Mouse (Mus musculus): ENCODE data around the gene Timm22. TPM values are rescaled to one million over a fixed set of nuclear protein-coding genes. Genes with fewer than 3 reads are reported as not detected.

Gene Timm22
- polyA plus RNA-seq, 1 experiment from 2014 or later = 119 TPM

GRCm38 (mm10) chr11:76397650-76398311 is 9.0 kb upstream of the Timm22 start:
- peak overlapping the region; percentile 87 for H3K4me3 ChIP-seq
- peak overlapping the region; percentile 91 for H3K27ac ChIP-seq
- no peaks in the 10 kb centered on the region for H3K9me3 ChIP-seq
- H3K27me3 ChIP-seq = no peaks in the 10 kb centered on the region
- H3K36me3 ChIP-seq = no peaks in the 10 kb centered on the region
- H3K4me1 ChIP-seq (replicated peaks) = peaks cover 31% of the 10 kb centered on the region
- H3K9ac ChIP-seq = peak overlapping the region; percentile 90
- under 1% methylated on average over 26 of the region's 26 CpGs for WGBS
- peak; percentile 32; the same call in 1 of the 2 replicates for ATAC-seq (ENCODE audit: low FRiP score)
- peak overlapping the region; percentile 93 for H3K4me2 ChIP-seq

DNA sequence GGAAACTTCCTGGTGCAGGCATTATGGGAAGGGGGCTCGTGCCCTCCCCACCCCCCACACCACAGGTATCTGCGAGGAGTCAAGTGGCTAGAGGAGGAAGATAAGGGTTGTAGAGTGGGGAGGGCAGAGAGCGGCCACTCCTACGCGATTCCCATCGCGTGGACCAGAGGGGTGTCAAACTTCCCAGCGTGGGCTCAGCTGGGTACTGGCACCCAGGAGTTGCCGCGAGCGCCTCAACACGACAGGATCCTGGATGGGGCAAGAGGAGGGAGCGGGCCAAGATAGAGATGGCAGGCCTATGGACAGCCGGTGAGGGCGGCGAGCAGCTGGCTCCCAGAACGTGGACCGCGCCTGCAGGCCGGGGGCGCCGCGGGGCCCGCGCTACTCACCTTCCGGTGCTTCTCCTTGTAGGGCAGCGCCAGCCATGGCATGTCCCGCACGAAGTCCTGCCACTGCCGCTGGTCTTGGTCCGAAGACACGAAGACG is 8.4 kb upstream of the Timm22 start:
- Histone ChIP-seq H3K9me3 (no peaks in the 10 kb centered on the region), H3K4me3 (peak overlapping the region; percentile 87), H3K4me1 (replicated peaks) (peaks cover 31% of the 10 kb centered on the region), H3K9ac (peak overlapping the region; percentile 90), H3K27me3 (no peaks in the 10 kb centered on the region; the same call in 1 of the 2 replicates), H3K36me3 (no peaks in the 10 kb centered on the region), H3K27ac (peak overlapping the region; percentile 91), H3K4me2 (peak overlapping the region; percentile 93)
- WGBS = under 1% methylated on average over 25 of the region's 33 CpGs
- ATAC-seq (ENCODE audit: low FRiP score) = peak; percentile 64

DNA sequence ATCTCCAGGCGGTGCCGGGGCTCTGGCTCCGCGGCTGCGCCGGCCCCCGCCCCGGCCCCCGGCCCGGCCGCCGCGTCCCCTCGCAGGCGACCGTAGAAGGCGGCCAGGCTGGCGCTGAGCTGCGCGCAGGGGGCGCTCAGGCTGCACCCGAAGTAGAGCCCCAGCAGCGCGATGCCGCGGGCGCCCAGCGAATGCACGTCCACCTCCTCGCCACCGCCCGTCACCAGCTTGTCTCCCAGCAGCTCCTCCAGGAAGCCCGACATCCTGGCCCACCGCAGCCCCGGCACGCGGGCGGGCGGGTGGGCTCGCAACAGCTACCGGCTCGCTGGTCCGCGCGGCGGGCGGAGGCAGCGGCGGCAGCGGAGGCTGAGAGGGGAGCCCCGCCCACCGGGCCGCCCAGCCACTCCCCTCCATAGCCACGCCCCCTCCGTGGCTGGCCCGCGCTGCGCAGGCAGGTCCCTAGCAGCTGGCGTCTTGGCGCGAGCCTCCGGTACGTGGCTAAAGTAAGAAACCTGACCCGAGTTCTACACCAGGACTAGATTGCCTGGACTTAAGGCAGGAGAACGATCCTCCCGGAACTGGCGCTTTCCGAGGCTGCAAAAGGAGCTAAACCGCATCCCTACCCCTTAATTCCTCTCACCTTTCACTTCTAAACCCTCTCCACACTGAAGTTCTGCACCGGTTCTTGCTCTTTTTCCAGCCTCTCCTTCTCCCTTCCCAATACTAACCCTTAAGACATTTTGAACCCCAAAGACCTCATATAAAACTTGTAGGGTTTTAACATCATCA is 7.8 kb upstream of the Timm22 start, which contains the start of gene Nxn:
TSS of gene Nxn (minus strand) at position 343 of the 789 bp plus-strand sequence.
- no peaks in the 10 kb centered on the region for H3K36me3 ChIP-seq
- under 1% methylated on average over 55 of the region's 70 CpGs for WGBS
- H3K27ac ChIP-seq = peak within 1 kb of the TSS; percentile 91
- H3K9ac ChIP-seq = peak within 1 kb of the TSS; percentile 90
- peak within 1 kb of the TSS; percentile 87 for H3K4me3 ChIP-seq
- H3K4me2 ChIP-seq = peak within 1 kb of the TSS; percentile 93
- ATAC-seq (ENCODE audit: low FRiP score) = peak; percentile 90
- H3K4me1 ChIP-seq (replicated peaks) = peaks cover 31% of the 10 kb centered on the region
- peaks cover 2% of the 10 kb centered on the region for H3K27me3 ChIP-seq
- no peaks in the 10 kb centered on the region for H3K9me3 ChIP-seq

DNA sequence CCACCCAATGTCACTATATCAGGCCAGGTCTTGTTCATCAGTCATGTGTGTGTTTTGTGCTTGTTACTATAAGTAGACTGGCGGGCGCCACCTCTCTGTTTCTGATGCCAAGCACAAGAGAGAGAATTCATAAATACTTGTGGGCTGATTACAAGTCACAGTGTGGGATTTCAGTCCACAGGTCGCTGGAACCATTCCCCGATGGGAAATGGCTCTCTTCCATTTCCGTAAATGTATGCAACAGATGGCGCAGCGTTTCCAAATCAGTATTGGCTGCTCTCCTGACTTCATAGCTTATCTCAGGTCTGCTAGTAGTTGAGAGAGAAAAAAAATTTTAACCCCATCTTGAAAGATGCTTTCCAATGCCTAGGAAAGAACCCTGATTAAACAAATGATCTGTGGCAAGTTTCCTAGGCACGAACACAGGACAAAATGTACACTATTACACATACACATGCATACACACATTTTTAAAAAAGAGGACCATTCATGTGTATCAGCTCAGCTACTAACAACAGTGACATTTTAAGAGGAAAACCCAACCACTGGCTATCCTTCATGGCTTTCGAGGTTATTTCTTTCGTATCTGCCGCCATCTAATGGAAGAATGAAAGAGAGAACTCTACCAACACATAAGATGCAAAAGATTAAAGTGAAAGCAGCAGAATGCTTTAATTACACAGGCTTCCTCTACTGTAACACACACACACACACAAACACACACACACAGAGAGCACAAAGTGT is 7.0 kb upstream of the Timm22 start:
- Histone ChIP-seq H3K27me3 (peaks cover 2% of the 10 kb centered on the region), H3K9ac (peak overlapping the region; percentile 90), H3K36me3 (no peaks in the 10 kb centered on the region), H3K4me2 (peak overlapping the region; percentile 93), H3K9me3 (no peaks in the 10 kb centered on the region), H3K4me3 (peak overlapping the region; percentile 87), H3K27ac (peak overlapping the region; percentile 91; the same call in 1 of the 2 replicates), H3K4me1 (replicated peaks) (peaks cover 29% of the 10 kb centered on the region)
- WGBS = 12% methylated on average over 11 of the region's 11 CpGs
- ATAC-seq (ENCODE audit: low FRiP score) = no peak

- Histone ChIP-seq H3K4me3 (no peak overlapping the region), H3K4me2 (no peak overlapping the region), H3K36me3 (no peaks in the 10 kb centered on the region), H3K9me3 (no peaks in the 10 kb centered on the region), H3K9ac (no peak overlapping the region), H3K4me1 (replicated peaks) (peaks cover 20% of the 10 kb centered on the region), H3K27me3 (peaks cover 2% of the 10 kb centered on the region), H3K27ac (no peak overlapping the region)
- no peak for ATAC-seq (ENCODE audit: low FRiP score)
- WGBS = 74% methylated on average over 10 of the region's 10 CpGs
Observed at GRCm38 (mm10) chr11:76401398-76401797, 5.4 kb upstream of the Timm22 start.

- no peak for ATAC-seq (ENCODE audit: low FRiP score)
- H3K27me3 ChIP-seq = peaks cover 2% of the 10 kb centered on the region
- H3K9ac ChIP-seq = no peak overlapping the region
- no peaks in the 10 kb centered on the region for H3K36me3 ChIP-seq
- H3K4me2 ChIP-seq = no peak overlapping the region
- H3K4me1 ChIP-seq (replicated peaks) = peaks cover 23% of the 10 kb centered on the region
- no peaks in the 10 kb centered on the region for H3K9me3 ChIP-seq
- H3K27ac ChIP-seq = no peak overlapping the region
- 73% methylated on average over 4 of the region's 4 CpGs for WGBS
- H3K4me3 ChIP-seq = no peak overlapping the region
Observed at GRCm38 (mm10) chr11:76405113-76405512, 1.6 kb upstream of the Timm22 start.

DNA sequence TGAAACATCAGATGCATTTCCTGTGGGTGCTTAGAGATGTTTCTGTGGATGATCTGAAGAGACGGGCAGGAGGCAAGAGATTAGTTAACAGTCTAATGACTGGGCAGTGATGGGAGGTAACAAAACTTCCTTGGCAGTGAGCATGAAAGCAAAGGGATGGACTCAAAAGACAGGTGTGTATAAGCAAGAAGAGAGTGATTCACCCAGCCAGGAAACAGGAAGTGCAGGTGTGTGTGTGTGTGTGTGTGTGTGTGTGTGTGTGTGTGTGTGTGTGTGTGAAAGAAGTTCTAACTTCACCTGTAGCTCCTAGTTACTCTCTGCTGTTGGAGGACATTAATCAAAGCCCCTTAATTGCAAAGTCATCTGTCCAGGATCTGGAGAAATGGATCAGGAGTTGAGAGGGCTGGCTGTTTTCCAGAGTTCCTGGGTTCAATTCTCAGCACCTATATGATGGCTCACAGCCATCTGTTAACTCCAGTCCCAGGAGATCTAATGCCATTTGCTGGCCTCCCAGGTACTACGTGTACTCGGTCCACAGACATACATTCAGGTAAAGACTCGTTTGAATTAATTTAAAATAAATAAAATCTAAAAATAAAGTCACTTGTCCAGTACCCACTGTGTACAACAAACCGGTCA is 1.0 kb upstream of the Timm22 start:
- H3K9me3 ChIP-seq = no peaks in the 10 kb centered on the region
- no peak overlapping the region for H3K9ac ChIP-seq
- WGBS = 92% methylated on average over 5 of the region's 5 CpGs
- H3K4me1 ChIP-seq (replicated peaks) = peaks cover 23% of the 10 kb centered on the region
- no peak overlapping the region for H3K27ac ChIP-seq
- no peak overlapping the region for H3K4me3 ChIP-seq
- no peaks in the 10 kb centered on the region for H3K36me3 ChIP-seq
- no peak overlapping the region for H3K4me2 ChIP-seq
- ATAC-seq (ENCODE audit: low FRiP score) = no peak
- H3K27me3 ChIP-seq = peaks cover 2% of the 10 kb centered on the region

DNA sequence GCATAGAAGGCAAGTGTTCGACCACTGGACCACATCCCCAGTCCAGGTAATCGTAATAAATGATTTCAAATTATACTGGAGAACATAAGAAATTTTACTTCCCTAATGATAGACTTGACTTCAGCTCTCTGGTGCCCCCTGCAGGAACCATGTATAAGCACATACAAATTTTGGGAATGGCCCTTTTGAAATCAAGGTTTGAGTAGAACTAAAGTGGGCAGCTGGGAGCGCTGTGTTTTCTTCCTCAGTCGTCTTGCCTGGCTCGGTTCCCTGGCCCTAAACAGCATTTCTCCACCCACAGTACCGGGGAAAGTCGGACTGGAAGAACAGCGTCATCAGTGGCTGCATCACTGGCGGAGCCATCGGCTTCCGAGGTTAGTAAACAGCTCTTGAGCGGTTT is 4.1 kb downstream of the Timm22 start:
- Histone ChIP-seq H3K27me3 (no peaks in the 10 kb centered on the region), H3K27ac (no peak overlapping the region), H3K9me3 (no peaks in the 10 kb centered on the region), H3K4me3 (no peak overlapping the region), H3K4me1 (replicated peaks) (peaks cover 23% of the 10 kb centered on the region), H3K4me2 (no peak overlapping the region), H3K9ac (no peak overlapping the region), H3K36me3 (peaks cover 40% of the 10 kb centered on the region)
- ATAC-seq (ENCODE audit: low FRiP score) = no peak
- WGBS = 74% methylated on average over 12 of the region's 12 CpGs

DNA sequence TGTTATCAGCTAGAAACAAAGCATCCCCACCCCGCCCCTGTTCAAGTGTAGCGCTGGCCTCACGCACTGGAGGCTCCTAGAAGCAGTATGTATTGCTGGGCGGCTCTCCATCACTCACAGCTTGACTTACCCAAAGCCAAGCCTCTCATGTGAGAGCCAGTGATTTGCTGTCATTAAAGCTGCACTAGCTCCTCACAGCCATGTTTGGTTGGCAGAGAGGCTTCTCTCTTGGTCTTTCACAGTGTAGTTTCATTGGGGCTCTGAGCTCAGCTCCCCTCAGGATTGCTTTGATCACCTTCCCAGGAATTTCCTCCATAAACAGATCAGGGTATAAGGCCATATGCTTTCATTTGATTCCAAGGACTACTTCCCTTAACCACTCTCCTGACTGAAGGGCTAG is 6.5 kb downstream of the Timm22 start:
- ATAC-seq (ENCODE audit: low FRiP score) = no peak
- peaks cover 15% of the 10 kb centered on the region for H3K4me1 ChIP-seq (replicated peaks)
- no peaks in the 10 kb centered on the region for H3K27me3 ChIP-seq
- no peaks in the 10 kb centered on the region for H3K9me3 ChIP-seq
- 77% methylated on average over 4 of the region's 4 CpGs for WGBS
- no peak overlapping the region for H3K27ac ChIP-seq
- no peak overlapping the region for H3K4me3 ChIP-seq
- H3K9ac ChIP-seq = no peak overlapping the region
- H3K4me2 ChIP-seq = no peak overlapping the region
- H3K36me3 ChIP-seq = peaks cover 64% of the 10 kb centered on the region

DNA sequence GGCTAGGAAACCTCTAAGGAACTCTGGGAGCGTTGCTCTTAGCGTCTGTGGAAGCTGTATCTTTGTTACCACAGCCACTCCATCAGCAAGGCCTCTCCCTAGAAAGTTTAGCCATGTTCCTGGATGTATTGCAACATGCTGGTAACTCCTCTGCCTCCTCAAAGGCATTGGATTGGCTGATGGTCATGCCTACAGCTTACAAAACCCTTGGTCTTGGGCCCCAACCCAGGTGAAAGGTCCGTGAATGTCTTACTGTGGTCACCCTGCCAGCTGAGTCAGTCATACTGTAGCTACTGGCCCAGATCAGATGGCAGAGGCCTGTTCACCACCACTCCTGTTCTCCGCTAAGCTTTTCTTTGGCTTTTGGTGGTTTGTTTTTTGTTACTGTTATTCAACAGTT is 8.2 kb downstream of the Timm22 start:
- no peak overlapping the region for H3K4me2 ChIP-seq
- no peak overlapping the region for H3K9ac ChIP-seq
- no peak for ATAC-seq (ENCODE audit: low FRiP score)
- WGBS = 93% methylated on average over 4 of the region's 4 CpGs
- no peak overlapping the region for H3K4me3 ChIP-seq
- H3K27me3 ChIP-seq = no peaks in the 10 kb centered on the region
- peaks cover 82% of the 10 kb centered on the region for H3K36me3 ChIP-seq
- H3K4me1 ChIP-seq (replicated peaks) = no peaks in the 10 kb centered on the region; the same call in 1 of the 2 replicates
- no peak overlapping the region for H3K27ac ChIP-seq
- no peaks in the 10 kb centered on the region for H3K9me3 ChIP-seq

DNA sequence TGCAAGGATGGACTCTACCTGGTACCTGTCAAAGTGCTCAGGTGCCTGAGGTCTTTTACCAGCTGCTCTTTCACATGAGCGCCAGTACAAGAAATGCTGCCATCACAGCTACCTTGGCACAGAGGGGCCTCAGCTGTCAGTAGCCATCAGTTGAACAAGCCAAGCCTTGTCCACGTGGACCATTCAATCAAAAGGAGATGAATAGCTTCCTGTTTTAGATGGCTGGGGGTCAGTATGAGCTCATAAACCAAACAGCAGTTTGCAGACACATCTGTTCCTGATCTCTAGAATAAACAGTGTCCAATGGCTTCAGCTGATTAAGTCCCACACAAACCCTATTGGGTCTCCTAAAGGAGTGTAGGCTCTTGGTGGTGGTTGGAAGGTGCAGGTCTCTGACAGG is 9.2 kb downstream of the Timm22 start:
- 64% methylated on average over 2 of the region's 2 CpGs for WGBS

More for the DNA sequence above, 9.2 kb downstream of the Timm22 start:
- H3K27ac ChIP-seq = no peak overlapping the region
- H3K9ac ChIP-seq = no peak overlapping the region
- ATAC-seq (ENCODE audit: low FRiP score) = no peak
- H3K4me2 ChIP-seq = no peak overlapping the region
- no peak overlapping the region for H3K4me3 ChIP-seq
- peaks cover 90% of the 10 kb centered on the region for H3K36me3 ChIP-seq
- H3K4me1 ChIP-seq (replicated peaks) = no peaks in the 10 kb centered on the region; the same call in 1 of the 2 replicates
- H3K27me3 ChIP-seq = no peaks in the 10 kb centered on the region
- H3K9me3 ChIP-seq = no peaks in the 10 kb centered on the region
